Mouse (Mus musculus) embryonic facial prominence, embryonic 10.5 days (tissue): ENCODE data around the gene Grb10. TPM values are rescaled to one million over a fixed set of nuclear protein-coding genes. Genes with fewer than 3 reads are reported as not detected.

Experiments used
- DNase-seq: peaks from one replicate; pipeline ENCODE4 v3.0.0-alpha.2; 2017; ENCODE audit warnings: low spot score
- H3K27ac ChIP-seq: fragments of 300-500 bp; sonication (generic); replicated peaks from 2 replicates; pipeline ENCODE4 v1.5.1; 2016; ENCODE audit warnings: mild to moderate bottlenecking
- H3K27me3 ChIP-seq: fragments of 300-500 bp; sonication (generic); replicated peaks from 2 replicates; pipeline ENCODE4 v1.6.1; 2016; ENCODE audit warnings: low read depth, mild to moderate bottlenecking; ENCODE audit not compliant: poor library complexity, severe bottlenecking
- H3K36me3 ChIP-seq: fragments of 300-500 bp; sonication (generic); replicated peaks from 2 replicates; pipeline ENCODE4 v1.6.1; 2016; ENCODE audit warnings: mild to moderate bottlenecking, moderate library complexity
- H3K4me1 ChIP-seq: fragments of 300-500 bp; sonication (generic); 2 replicates; pipeline ENCODE4 v1.6.1; 2016
- H3K4me3 ChIP-seq: fragments of 300-500 bp; sonication (generic); 2 replicates; pipeline ENCODE4 v1.5.1; 2016; ENCODE audit warnings: mild to moderate bottlenecking, moderate library complexity
- H3K9me3 ChIP-seq: fragments of 300-500 bp; sonication (generic); 2 replicates; pipeline ENCODE4 v1.6.1; 2016; ENCODE audit warnings: mild to moderate bottlenecking
- WGBS: fragments of 180-500 bp; shearing (Covaris S2); methylation state at CpG from one replicate; pipeline ENCODE4 v1.1.7; 2016; 5-methylcytosine and 5-hydroxymethylcytosine counted together
- polyA plus RNA-seq: library from polyadenylated mRNA; unstranded; fragments of >200 nt; fragmentation: Nextera tagmentation; extraction: Ambion mirVana; gene quantifications from 2 replicates; pipeline ENCODE4 v1.2.1, GENCODE M21; 2016

Grb10 gene
- polyA plus RNA-seq, 1 experiment from 2014 or later: 637 TPM

- H3K36me3 ChIP-seq: peaks cover 59% of the 10 kb centered on the region
- H3K9me3 ChIP-seq: 0 out of 2 replicates have a peak, but pooled peaks cover 4% of the 10 kb centered on the region
- no peaks in the 10 kb centered on the region for H3K4me1 ChIP-seq
- DNase-seq: no peak
- H3K27ac ChIP-seq: no peak overlapping the region
- H3K4me3 ChIP-seq: no peak overlapping the region
- 95% methylated on average over 3 of the region's 3 CpGs for WGBS
- H3K27me3 ChIP-seq: no peaks in the 10 kb centered on the region
Observed at GRCm38 (mm10) chr11:11987233-11987632, 51.2 kb downstream of the Grb10 start.

DNA sequence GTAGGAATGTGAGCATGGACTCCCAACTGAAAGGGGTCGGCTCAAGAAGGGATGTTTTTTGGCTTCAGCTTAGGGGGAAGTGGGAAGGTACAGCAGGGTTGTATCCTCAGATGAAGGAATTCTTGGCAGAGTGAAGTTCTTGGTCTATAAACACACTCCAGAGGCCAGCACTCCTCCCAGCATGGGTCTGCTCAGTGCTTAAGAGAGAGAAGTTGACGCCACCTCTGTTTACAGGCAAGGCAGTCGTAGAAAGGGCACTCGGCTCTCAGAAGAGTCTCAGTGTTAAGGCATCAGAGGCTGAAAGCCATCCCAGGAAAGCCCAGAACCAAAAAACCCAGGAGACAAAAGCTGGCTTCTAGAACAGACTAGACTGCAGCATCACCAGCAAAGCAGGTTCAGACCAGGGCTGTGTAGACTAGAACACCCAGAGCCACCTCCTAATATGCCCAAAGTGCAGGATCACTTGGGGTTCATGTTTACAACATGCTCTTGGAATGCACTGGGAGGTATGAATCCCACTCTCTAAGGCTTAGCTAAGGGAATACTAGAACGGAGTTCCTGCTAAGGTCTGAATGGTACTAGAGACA is 59.8 kb downstream of the Grb10 start:
- H3K4me3 ChIP-seq: no peak overlapping the region
- 81% methylated on average over 5 of the region's 5 CpGs for WGBS
- H3K4me1 ChIP-seq: no peaks in the 10 kb centered on the region
- peaks cover 60% of the 10 kb centered on the region for H3K36me3 ChIP-seq
- no peaks in the 10 kb centered on the region for H3K27me3 ChIP-seq
- DNase-seq: no peak
- H3K9me3 ChIP-seq: no peaks in the 10 kb centered on the region
- H3K27ac ChIP-seq: no peak overlapping the region

DNA sequence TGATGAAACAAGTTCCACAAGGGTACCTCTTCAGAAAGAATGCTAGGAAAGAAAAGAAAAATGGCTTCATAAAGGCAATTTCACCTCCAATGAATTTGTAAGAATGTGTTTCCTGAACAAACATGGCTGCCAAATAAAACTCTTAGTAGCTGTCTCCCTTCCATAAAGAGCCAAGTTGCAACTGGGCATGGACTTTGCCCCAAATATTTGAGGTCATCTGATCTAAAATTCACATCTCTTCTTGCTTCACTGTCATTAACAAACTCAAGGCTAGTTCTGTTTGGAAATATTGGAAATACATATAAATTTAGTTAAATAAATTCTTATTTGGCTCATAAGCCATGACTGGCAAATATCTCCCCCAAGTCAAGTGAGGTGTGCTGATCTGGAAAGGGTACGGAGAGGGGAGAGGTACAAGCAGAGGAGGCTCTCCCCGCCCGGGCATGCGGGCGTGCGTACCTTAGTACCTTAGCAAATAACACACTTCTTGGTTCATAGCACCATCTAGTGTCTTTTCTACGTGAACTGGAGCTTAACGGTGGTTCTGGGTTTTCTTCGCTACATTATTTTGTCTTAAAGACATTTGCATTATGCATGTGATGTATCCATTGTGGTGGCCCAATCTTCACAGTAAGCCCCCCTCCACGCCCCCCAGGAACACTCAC is 63.8 kb downstream of the Grb10 start:
- H3K4me1 ChIP-seq: peaks cover 7% of the 10 kb centered on the region; the same call in 1 of the 2 replicates
- WGBS: 47% methylated on average over 10 of the region's 10 CpGs
- no peak overlapping the region for H3K27ac ChIP-seq
- no peak for DNase-seq
- H3K9me3 ChIP-seq: no peaks in the 10 kb centered on the region
- no peak overlapping the region for H3K4me3 ChIP-seq
- H3K36me3 ChIP-seq: peaks cover 69% of the 10 kb centered on the region
- no peaks in the 10 kb centered on the region for H3K27me3 ChIP-seq

GRCm38 (mm10) chr11:11973366-11974014 is 65.0 kb downstream of the Grb10 start:
- 49% methylated on average over 8 of the region's 8 CpGs for WGBS
- H3K4me1 ChIP-seq: peaks cover 15% of the 10 kb centered on the region
- DNase-seq: peak; percentile 85
- no peaks in the 10 kb centered on the region for H3K27me3 ChIP-seq
- no peaks in the 10 kb centered on the region for H3K9me3 ChIP-seq
- H3K27ac ChIP-seq: peak overlapping the region; percentile 15
- H3K36me3 ChIP-seq: peaks cover 69% of the 10 kb centered on the region
- H3K4me3 ChIP-seq: no peak overlapping the region

GRCm38 (mm10) chr11:11972401-11973110 is 65.9 kb downstream of the Grb10 start:
- Histone ChIP-seq H3K4me1 (peaks cover 17% of the 10 kb centered on the region), H3K36me3 (peaks cover 76% of the 10 kb centered on the region), H3K27me3 (no peaks in the 10 kb centered on the region), H3K27ac (peak overlapping the region; percentile 15), H3K9me3 (no peaks in the 10 kb centered on the region), H3K4me3 (no peak overlapping the region)
- WGBS: 85% methylated on average over 6 of the region's 6 CpGs
- DNase-seq: no peak

DNA sequence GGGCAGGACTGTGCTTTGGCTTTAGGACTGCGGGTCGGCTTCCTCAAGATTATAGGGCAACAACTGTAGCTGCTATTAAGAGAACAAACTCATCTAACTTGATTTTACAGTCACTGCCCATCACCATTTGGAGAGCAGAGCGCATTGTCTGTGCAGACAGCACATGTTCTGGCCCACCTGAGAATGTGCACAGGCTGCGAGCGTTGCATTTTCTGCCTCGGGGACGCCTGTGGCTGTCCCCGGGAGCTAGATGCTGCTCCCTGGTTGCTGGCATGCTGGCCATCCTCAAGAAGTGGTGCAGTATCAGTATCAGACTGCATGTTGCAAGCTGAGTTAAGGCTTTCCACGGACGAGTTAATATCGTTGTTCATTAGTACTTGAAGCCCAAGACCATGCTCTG is 68.2 kb downstream of the Grb10 start:
- peaks cover 93% of the 10 kb centered on the region for H3K36me3 ChIP-seq
- DNase-seq: no peak
- peaks cover 25% of the 10 kb centered on the region for H3K4me1 ChIP-seq
- no peaks in the 10 kb centered on the region for H3K27me3 ChIP-seq
- no peaks in the 10 kb centered on the region for H3K9me3 ChIP-seq
- H3K4me3 ChIP-seq: no peak overlapping the region
- H3K27ac ChIP-seq: peak overlapping the region; percentile 57; the same call in 1 of the 2 replicates
- WGBS: 93% methylated on average over 11 of the region's 11 CpGs

- no peaks in the 10 kb centered on the region for H3K9me3 ChIP-seq
- H3K27me3 ChIP-seq: no peaks in the 10 kb centered on the region
- 71% methylated on average over 6 of the region's 6 CpGs for WGBS
- H3K4me3 ChIP-seq: no peak overlapping the region
- peak overlapping the region; percentile 11; the same call in 1 of the 2 replicates for H3K27ac ChIP-seq
- no peak for DNase-seq
- peaks cover 96% of the 10 kb centered on the region for H3K36me3 ChIP-seq
- peaks cover 33% of the 10 kb centered on the region for H3K4me1 ChIP-seq
Observed at GRCm38 (mm10) chr11:11968830-11969229, 69.7 kb downstream of the Grb10 start.

GRCm38 (mm10) chr11:11967519-11967918 is 71.0 kb downstream of the Grb10 start:
- Histone ChIP-seq H3K9me3 (no peaks in the 10 kb centered on the region), H3K27ac (no peak overlapping the region; the same call in 1 of the 2 replicates), H3K36me3 (peaks cover 94% of the 10 kb centered on the region), H3K27me3 (no peaks in the 10 kb centered on the region), H3K4me3 (no peak overlapping the region), H3K4me1 (peaks cover 40% of the 10 kb centered on the region)
- no peak for DNase-seq
- 89% methylated on average over 8 of the region's 8 CpGs for WGBS

DNA sequence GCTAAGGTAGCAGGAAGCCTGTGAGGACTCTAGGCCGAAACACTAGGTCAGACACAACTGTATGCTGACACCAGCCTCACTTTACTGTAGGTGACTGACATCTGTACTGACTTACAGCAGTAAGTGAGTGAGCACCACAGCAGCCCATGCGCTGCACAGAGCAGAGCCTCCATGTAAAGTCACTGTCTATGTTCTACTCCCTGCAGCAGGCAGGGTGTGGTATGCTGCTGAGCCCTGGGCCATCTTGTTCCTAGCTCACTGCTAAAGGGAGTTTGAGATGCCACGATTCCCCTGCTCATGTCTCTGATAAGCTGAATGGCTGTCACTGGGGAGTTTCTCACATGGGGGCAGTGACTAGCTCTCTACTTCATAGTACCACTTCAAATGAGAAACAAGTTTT is 72.3 kb downstream of the Grb10 start:
- 92% methylated on average over 3 of the region's 3 CpGs for WGBS
- H3K36me3 ChIP-seq: peaks cover 93% of the 10 kb centered on the region
- H3K9me3 ChIP-seq: no peaks in the 10 kb centered on the region
- H3K27ac ChIP-seq: peak overlapping the region; percentile 68
- peaks cover 52% of the 10 kb centered on the region for H3K4me1 ChIP-seq
- no peak overlapping the region for H3K4me3 ChIP-seq
- H3K27me3 ChIP-seq: no peaks in the 10 kb centered on the region
- no peak for DNase-seq

DNA sequence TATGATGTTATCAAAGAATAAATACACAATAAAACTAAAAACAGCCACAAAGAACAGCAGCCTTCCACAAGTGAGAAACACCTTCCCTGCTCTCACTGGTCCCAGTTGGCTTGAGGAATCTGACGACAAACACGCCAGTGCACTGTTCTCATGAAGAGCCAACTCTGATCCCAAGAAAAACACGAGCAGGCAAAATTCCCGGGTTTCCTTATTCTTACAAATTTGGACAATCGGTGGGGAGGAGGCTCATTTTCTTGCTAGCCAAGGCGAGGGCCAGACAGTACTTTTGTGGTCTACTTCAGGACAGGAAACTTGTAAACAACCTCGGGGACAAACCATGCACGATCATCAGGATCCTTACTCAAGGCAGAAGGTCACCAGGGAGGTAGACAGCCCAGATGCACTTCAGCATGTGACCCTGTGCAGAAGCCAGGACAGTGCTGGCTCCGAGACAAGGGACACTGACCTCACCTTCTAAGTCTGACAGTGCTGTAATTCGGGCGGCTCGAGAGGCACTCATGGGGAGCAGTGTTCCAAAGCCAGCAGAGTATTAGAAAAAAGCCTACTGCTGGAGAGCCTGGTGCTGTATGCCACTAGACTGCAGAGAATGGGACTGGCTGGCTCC is 72.9 kb downstream of the Grb10 start:
- 83% methylated on average over 12 of the region's 12 CpGs for WGBS
- Histone ChIP-seq H3K36me3 (peaks cover 92% of the 10 kb centered on the region), H3K9me3 (no peaks in the 10 kb centered on the region), H3K4me1 (peaks cover 58% of the 10 kb centered on the region), H3K4me3 (no peak overlapping the region), H3K27me3 (no peaks in the 10 kb centered on the region), H3K27ac (peak overlapping the region; percentile 68)
- no peak for DNase-seq

DNA sequence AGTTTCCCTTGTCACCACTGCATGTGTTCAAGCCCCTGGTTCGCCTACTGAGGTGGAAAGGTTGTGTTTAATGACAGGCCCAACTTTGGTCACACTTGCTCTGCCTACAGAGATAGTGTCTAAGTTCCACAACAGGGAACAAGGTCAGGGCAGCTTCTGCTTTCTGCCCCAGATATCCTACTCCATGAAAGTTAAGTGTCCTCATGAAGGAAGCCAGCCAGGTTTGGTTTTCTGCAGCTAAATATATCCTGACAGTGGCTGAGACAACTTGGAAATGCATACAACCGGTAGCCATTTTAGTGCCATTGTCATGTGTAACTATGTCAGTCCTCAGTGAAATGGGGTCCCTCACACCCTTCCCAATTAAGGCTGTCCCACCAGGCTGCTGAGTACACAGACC is 73.8 kb downstream of the Grb10 start:
- WGBS: 94% methylated on average over 2 of the region's 2 CpGs
- H3K36me3 ChIP-seq: peaks cover 92% of the 10 kb centered on the region
- H3K27ac ChIP-seq: no peak overlapping the region
- no peaks in the 10 kb centered on the region for H3K9me3 ChIP-seq
- peaks cover 67% of the 10 kb centered on the region for H3K4me1 ChIP-seq
- H3K4me3 ChIP-seq: no peak overlapping the region
- no peak for DNase-seq
- no peaks in the 10 kb centered on the region for H3K27me3 ChIP-seq

- H3K9me3 ChIP-seq: no peaks in the 10 kb centered on the region
- H3K27ac ChIP-seq: peak overlapping the region; percentile 75
- 81% methylated on average over 3 of the region's 3 CpGs for WGBS
- peaks cover 90% of the 10 kb centered on the region for H3K36me3 ChIP-seq
- no peak overlapping the region for H3K4me3 ChIP-seq
- H3K4me1 ChIP-seq: peaks cover 60% of the 10 kb centered on the region
- no peak for DNase-seq
- no peaks in the 10 kb centered on the region for H3K27me3 ChIP-seq
Observed at GRCm38 (mm10) chr11:11963587-11963986, 74.9 kb downstream of the Grb10 start.
